Mouse (Mus musculus): ENCODE data around the gene Olfr464. TPM values are rescaled to one million over a fixed set of nuclear protein-coding genes. Genes with fewer than 3 reads are reported as not detected.

Gene Olfr464
- 0.29 TPM for polyA plus RNA-seq (2017; shearing (Covaris generic))

GRCm38 (mm10) chr11:87920966-87921365 lies at the start of gene Olfr464:
Gene Olfr464, minus strand, starts transcription at chr11:87920967.

GRCm38 (mm10) chr11:87897287-87897686 lies 23.5 kb downstream of the Olfr464 start, which contains the start of gene Olfr463:
Gene Olfr463, minus strand, starts transcription at chr11:87897387.

GRCm38 (mm10) chr11:87892168-87892567 lies 28.6 kb downstream of the Olfr464 start, which contains the start of gene Olfr462:
Gene Olfr462, minus strand, starts transcription at chr11:87892268.

GRCm38 (mm10) chr11:87875436-87875835 lies 45.3 kb downstream of the Olfr464 start, which contains the start of gene Epx:
Gene Epx, minus strand, starts transcription at chr11:87875536.

Other genes starting within 250 kb of the Olfr464 start
- gene Supt4a, start 183.4 kb downstream of the Olfr464 start, polyA plus RNA-seq (2017; shearing (Covaris generic)): 450 TPM
- gene Tspoap1, start 160.4 kb downstream of the Olfr464 start, polyA plus RNA-seq (2017; shearing (Covaris generic)): 15.2 TPM
- gene Mpo, start 127.4 kb downstream of the Olfr464 start, polyA plus RNA-seq (2017; shearing (Covaris generic)): not detected
- gene Lpo, start 92.7 kb downstream of the Olfr464 start, polyA plus RNA-seq (2017; shearing (Covaris generic)): not detected
- gene Mks1, start 67.8 kb downstream of the Olfr464 start, polyA plus RNA-seq (2017; shearing (Covaris generic)): 19.8 TPM
- not detected for gene Epx, start 45.4 kb downstream of the Olfr464 start, polyA plus RNA-seq (2017; shearing (Covaris generic))
- gene Olfr462, start 28.7 kb downstream of the Olfr464 start, polyA plus RNA-seq (2017; shearing (Covaris generic)): not detected
- not detected for gene Olfr463, start 23.6 kb downstream of the Olfr464 start, polyA plus RNA-seq (2017; shearing (Covaris generic))
- gene Dynll2, start 66.6 kb upstream of the Olfr464 start, polyA plus RNA-seq (2017; shearing (Covaris generic)): 9.2 TPM
- 103 TPM for gene Srsf1, start 126.4 kb upstream of the Olfr464 start, polyA plus RNA-seq (2017; shearing (Covaris generic))
- 43.0 TPM for gene Vezf1, start 147.3 kb upstream of the Olfr464 start, polyA plus RNA-seq (2017; shearing (Covaris generic))
- 8.0 TPM for gene Cuedc1, start 177.1 kb upstream of the Olfr464 start, polyA plus RNA-seq (2017; shearing (Covaris generic))

All from inflammation-experienced regulatory T-cells, adult 16 weeks (primary cell).